Mouse (Mus musculus) MEL (cell line): ENCODE measurements at regions not wholly inside any gene's neighbourhood (a gene's known extent, or its start where the extent isn't known, plus 50 kb on each side); places are given as distances from the start of the nearest gene placed in this dataset.

Experiments
- DNase-seq: peaks from one replicate; pipeline ENCODE4 v3.0.0; 2011; ENCODE audit warnings: low read depth, low spot score
- H3K27ac ChIP-seq: 2 replicates; pipeline ENCODE4 v1.5.1; 2012; ENCODE audit warnings: low read depth, mild to moderate bottlenecking, control low read depth, low read length, moderate library complexity; ENCODE audit not compliant: control insufficient read depth
- H3K27me3 ChIP-seq, 2 experiments: fragments of 150-350 bp in 1 of 2; sonication (generic) in 1 of 2; 2 replicates each; pipeline ENCODE4 v1.6.1; 2012; ENCODE audit warnings: low read length in 2 of 2, mild to moderate bottlenecking in 2 of 2, improper control_type of control experiment in 1 of 2, moderate library complexity in 1 of 2; ENCODE audit not compliant: insufficient read depth in 2 of 2, control insufficient read depth in 1 of 2
- H3K36me3 ChIP-seq, 2 experiments: 2 replicates each; pipeline ENCODE4 v1.6.1; 2012 to 2014; ENCODE audit warnings: low read length in 2 of 2, improper control_type of control experiment in 1 of 2, inconsistent platforms in 1 of 2, mild to moderate bottlenecking in 1 of 2; ENCODE audit not compliant: insufficient read depth in 2 of 2, control insufficient read depth in 1 of 2
- H3K4me1 ChIP-seq, 2 experiments: fragments of 150-350 bp in 1 of 2; sonication (generic) in 1 of 2; 2 replicates each; pipeline ENCODE4 v1.6.1; 2012; ENCODE audit warnings: low read length in 2 of 2, improper control_type of control experiment in 1 of 2, mild to moderate bottlenecking in 1 of 2; ENCODE audit not compliant: insufficient read depth in 2 of 2, control insufficient read depth in 1 of 2
- H3K4me3 ChIP-seq, 2 experiments: fragments of 150-350 bp in 1 of 2; sonication (generic) in 1 of 2; 2 replicates each; pipeline ENCODE4 v1.5.1; 2012; ENCODE audit warnings: low read depth in 2 of 2, low read length in 2 of 2, mild to moderate bottlenecking in 2 of 2, moderate library complexity in 2 of 2, control low read depth in 1 of 2, improper control_type of control experiment in 1 of 2; ENCODE audit not compliant: control insufficient read depth in 1 of 2, insufficient read depth in 1 of 2
- H3K79me2 ChIP-seq: 2 replicates; pipeline ENCODE4 v1.6.1; 2012; ENCODE audit warnings: mild to moderate bottlenecking, low read length, moderate library complexity; ENCODE audit not compliant: control insufficient read depth, poor library complexity, insufficient read depth
- H3K9ac ChIP-seq: 2 replicates; pipeline ENCODE4 v1.6.1; 2012; ENCODE audit warnings: low read depth, mild to moderate bottlenecking, control low read depth, low read length, moderate library complexity; ENCODE audit not compliant: control insufficient read depth, poor library complexity, severe bottlenecking
- H3K9me3 ChIP-seq: fragments of 150-350 bp; sonication (generic); replicated peaks from 2 replicates; pipeline ENCODE4 v1.6.1; 2012; ENCODE audit warnings: mild to moderate bottlenecking, low read length, improper control_type of control experiment, moderate library complexity; ENCODE audit not compliant: insufficient read depth
- BHLHE40 ChIP-seq: IDR thresholded peaks from 2 replicates; pipeline ENCODE4 v1.6.1; 2012; ENCODE audit warnings: low read depth, mild to moderate bottlenecking, inconsistent platforms, low read length, improper control_type of control experiment, borderline replicate concordance
- CTCF ChIP-seq, 3 experiments: IDR thresholded peaks in 2 of 3; conservative IDR thresholded peaks in 1 of 3; 2 replicates each; pipeline ENCODE4 v1.5.1; 2011 to 2012; ENCODE audit warnings: low read length in 3 of 3, low read depth in 2 of 3, mild to moderate bottlenecking in 2 of 3, improper control_type of control experiment in 1 of 3, inconsistent platforms in 1 of 3, mixed read lengths in 1 of 3, moderate library complexity in 1 of 3; ENCODE audit not compliant: control insufficient read depth in 1 of 3, insufficient read depth in 1 of 3, poor library complexity in 1 of 3, severe bottlenecking in 1 of 3
- E2F4 ChIP-seq: IDR thresholded peaks from 2 replicates; pipeline ENCODE4 v1.6.1; 2011; ENCODE audit warnings: low read depth, low read length, improper control_type of control experiment, borderline replicate concordance
- GABPA ChIP-seq: IDR thresholded peaks from 2 replicates; pipeline ENCODE4 v1.6.1; 2012; ENCODE audit warnings: low read depth, mild to moderate bottlenecking, inconsistent platforms, low read length, improper control_type of control experiment, moderate library complexity
- GATA1 ChIP-seq: IDR thresholded peaks from 2 replicates; pipeline ENCODE4 v1.6.1; 2011; ENCODE audit warnings: low read depth, low read length, improper control_type of control experiment
- HCFC1 ChIP-seq: IDR thresholded peaks from 2 replicates; pipeline ENCODE4 v1.6.1; 2012; ENCODE audit warnings: low read depth, mild to moderate bottlenecking, inconsistent platforms, low read length, improper control_type of control experiment, moderate library complexity
- MAFK ChIP-seq: IDR thresholded peaks from 2 replicates; pipeline ENCODE4 v1.6.1; 2011; ENCODE audit warnings: low read depth, mild to moderate bottlenecking, low read length, improper control_type of control experiment, borderline replicate concordance
- MAX ChIP-seq: IDR thresholded peaks from 2 replicates; pipeline ENCODE4 v1.6.1; 2011; ENCODE audit warnings: low read length, improper control_type of control experiment
- MAZ ChIP-seq: IDR thresholded peaks from 2 replicates; pipeline ENCODE4 v1.6.1; 2012; ENCODE audit warnings: low read depth, mild to moderate bottlenecking, inconsistent platforms, low read length, improper control_type of control experiment
- MEF2A ChIP-seq: IDR thresholded peaks from 2 replicates; pipeline ENCODE4 v1.6.1; 2014; ENCODE audit warnings: low read depth, mild to moderate bottlenecking, inconsistent platforms, low read length, improper control_type of control experiment; ENCODE audit not compliant: poor library complexity, insufficient replicate concordance, severe bottlenecking; ENCODE audit errors: extremely low read depth
- MXI1 ChIP-seq: IDR thresholded peaks from 2 replicates; pipeline ENCODE4 v1.6.1; 2011; ENCODE audit warnings: mild to moderate bottlenecking, low read depth, low read length, improper control_type of control experiment
- MYB ChIP-seq: IDR thresholded peaks from 2 replicates; pipeline ENCODE4 v1.6.1; 2011; ENCODE audit warnings: mild to moderate bottlenecking, low read depth, low read length, improper control_type of control experiment
- MYC ChIP-seq: IDR thresholded peaks from 2 replicates; pipeline ENCODE4 v1.6.1; 2011; ENCODE audit warnings: low read depth, mild to moderate bottlenecking, low read length, improper control_type of control experiment, moderate library complexity
- NELFE ChIP-seq: IDR thresholded peaks from 2 replicates; pipeline ENCODE4 v1.6.1; 2011; ENCODE audit warnings: low read depth, low read length, improper control_type of control experiment
- NRF1 ChIP-seq: IDR thresholded peaks from 2 replicates; pipeline ENCODE4 v1.6.1; 2014; ENCODE audit warnings: low read depth, mild to moderate bottlenecking, inconsistent platforms, low read length, improper control_type of control experiment, moderate library complexity; ENCODE audit not compliant: poor library complexity, insufficient read depth, severe bottlenecking
- POLR2A ChIP-seq, 2 experiments: IDR thresholded peaks; 2 replicates each; pipeline ENCODE4 v1.6.1; 2011 to 2012; ENCODE audit warnings: low read length in 2 of 2, mild to moderate bottlenecking in 2 of 2, control low read depth in 1 of 2, improper control_type of control experiment in 1 of 2, low read depth in 1 of 2, moderate library complexity in 1 of 2; ENCODE audit not compliant: control insufficient read depth in 1 of 2, insufficient read depth in 1 of 2, poor library complexity in 1 of 2
- POLR2AphosphoS2 ChIP-seq: IDR thresholded peaks from 2 replicates; pipeline ENCODE4 v1.6.1; 2011; ENCODE audit warnings: low read length, improper control_type of control experiment
- POLR2AphosphoS5 ChIP-seq: IDR thresholded peaks from 2 replicates; pipeline ENCODE4 v1.6.1; 2012; ENCODE audit warnings: low read depth, borderline replicate concordance, mild to moderate bottlenecking, inconsistent platforms, low read length, moderate library complexity, mixed read lengths
- RCOR1 ChIP-seq: IDR thresholded peaks from 2 replicates; pipeline ENCODE4 v1.6.1; 2012; ENCODE audit warnings: low read depth, mild to moderate bottlenecking, inconsistent platforms, low read length, improper control_type of control experiment
- SIN3A ChIP-seq: IDR thresholded peaks from 2 replicates; pipeline ENCODE4 v1.6.1; 2012; ENCODE audit warnings: low read length, improper control_type of control experiment, inconsistent platforms
- SMC3 ChIP-seq: IDR thresholded peaks from 2 replicates; pipeline ENCODE4 v1.6.1; 2011; ENCODE audit warnings: low read depth, low read length, improper control_type of control experiment
- TBP ChIP-seq: IDR thresholded peaks from 2 replicates; pipeline ENCODE4 v1.8.0; 2011; ENCODE audit warnings: low read depth, low read length, improper control_type of control experiment
- UBTF ChIP-seq: IDR thresholded peaks from 2 replicates; pipeline ENCODE4 v1.6.1; 2012; ENCODE audit warnings: low read depth, mild to moderate bottlenecking, inconsistent platforms, low read length, improper control_type of control experiment, moderate library complexity, borderline replicate concordance; ENCODE audit not compliant: insufficient read depth
- ZMIZ1 ChIP-seq: IDR thresholded peaks from 2 replicates; pipeline ENCODE4 v1.6.1; 2012; ENCODE audit warnings: low read depth, mild to moderate bottlenecking, inconsistent platforms, low read length, improper control_type of control experiment, moderate library complexity
- ZNF384 ChIP-seq: IDR thresholded peaks from 2 replicates; pipeline ENCODE4 v1.6.1; 2012; ENCODE audit warnings: low read depth, mild to moderate bottlenecking, inconsistent platforms, low read length, improper control_type of control experiment

GRCm38 (mm10) chr10:120696481-120696880 lies 202.4 kb downstream of the Msrb3 start:
- H3K27me3 ChIP-seq = no peaks in the 10 kb centered on the region
- peaks cover 0 to 16% of the 10 kb centered on the region in 2 experiments; a peak in 2 of 4 replicates for H3K36me3 ChIP-seq
- no peak for TF ChIP-seq SIN3A
- no peak for TF ChIP-seq MXI1
- no peak for TF ChIP-seq UBTF
- no peak for TF ChIP-seq MEF2A
- TF ChIP-seq MAX = no peak
- TF ChIP-seq HCFC1 = no peak
- TF ChIP-seq GATA1 = no peak
- no peak for TF ChIP-seq ZNF384
- no peak for TF ChIP-seq MAFK
- no peak for TF ChIP-seq NELFE
- no peak for TF ChIP-seq POLR2AphosphoS5
- TF ChIP-seq BHLHE40 = no peak
- TF ChIP-seq MAZ = no peak
- TF ChIP-seq NRF1 = no peak
- no peak for TF ChIP-seq RCOR1
- TF ChIP-seq POLR2A (IDR thresholded peaks at IDR 0.05; ENCODE audit: control insufficient read depth in 1 of 2, insufficient read depth in 1 of 2, low read depth in 1 of 2, low read length in 2 of 2, poor library complexity in 1 of 2) = no peak
- no peak overlapping the region for H3K9ac ChIP-seq
- DNase-seq = no peak
- H3K27ac ChIP-seq = no peak overlapping the region
- peaks cover 10 to 24% of the 10 kb centered on the region in 2 experiments for H3K4me1 ChIP-seq
- H3K9me3 ChIP-seq = no peaks in the 10 kb centered on the region
- H3K4me3 ChIP-seq = no peak overlapping the region
- no peaks in the 10 kb centered on the region for H3K79me2 ChIP-seq

- Histone ChIP-seq H3K4me3 (no peak overlapping the region), H3K9me3 (no peaks in the 10 kb centered on the region), H3K36me3 (peaks cover 0 to 16% of the 10 kb centered on the region in 2 experiments; a peak in 2 of 4 replicates), H3K27ac (no peak overlapping the region), H3K9ac (no peak overlapping the region), H3K79me2 (no peaks in the 10 kb centered on the region), H3K27me3 (no peaks in the 10 kb centered on the region), H3K4me1 (peaks cover 10 to 20% of the 10 kb centered on the region in 2 experiments)
- DNase-seq = no peak
- TF ChIP-seq NRF1 (no peak), MAFK (no peak), POLR2A (IDR thresholded peaks at IDR 0.05; ENCODE audit: control insufficient read depth in 1 of 2, insufficient read depth in 1 of 2, low read depth in 1 of 2, low read length in 2 of 2, poor library complexity in 1 of 2) (no peak), GABPA (no peak), TBP (no peak), UBTF (no peak), SIN3A (no peak), MYB (no peak), MYC (no peak), E2F4 (no peak), POLR2AphosphoS5 (no peak), SMC3 (no peak), ZMIZ1 (no peak), POLR2AphosphoS2 (no peak), CTCF (IDR thresholded peaks at IDR 0.05 in 2 of 3, conservative IDR thresholded peaks at IDR 0.05 in 1 of 3; ENCODE audit: control insufficient read depth in 1 of 3, insufficient read depth in 1 of 3, low read depth in 2 of 3, low read length in 3 of 3, poor library complexity in 1 of 3, severe bottlenecking in 1 of 3) (no peak)
These were observed 204.4 kb downstream of the Msrb3 start for GRCm38 (mm10) chr10:120694472-120694871.
